Mouse (Mus musculus): ENCODE data around the gene Tef.
A peak's percentile ranks its signal among the peaks of the same experiment; 100 is the strongest.

- TF ChIP-seq CTCF (IDR thresholded peaks at IDR 0.05) (no peak), POLR2A (IDR thresholded peaks at IDR 0.05; ENCODE audit: insufficient read depth, low read depth, low read length) (0 out of 2 replicates have a peak, but pooled peaks have one; percentile 6)
These were observed 6.6 kb downstream of the Tef start for GRCm38 (mm10) chr15:81808799-81809198.
